Mouse (Mus musculus) gastrocnemius, adult 18-20 months (tissue): ENCODE measurements around the gene Olfr538. TPM values are rescaled to one million over a fixed set of nuclear protein-coding genes. Genes with fewer than 3 reads are reported as not detected.
"Not testable (repeated sequence)": the region's sequence is repeated elsewhere in the genome, so short reads cannot be mapped to it uniquely, and the experiment has no call there.

Experiments
- DNase-seq: peaks from one replicate; pipeline ENCODE4 v3.0.0; 2021; ENCODE audit warnings: low spot score
- long read RNA-seq, 2 experiments: library from polyadenylated mRNA; stranded (forward); transcript quantifications; one replicate each; pipeline ENCODE4 v2.0.0; 2021
- total RNA-seq, 2 experiments: library from RNA; stranded (reverse); gene quantifications; 2 replicates each; pipeline ENCODE4 v1.2.3; 2021

Gene Olfr538
- not detected for total RNA-seq
- long read RNA-seq, experiment 1 = 0 reads
- long read RNA-seq, experiment 2 = 0 reads

DNA sequence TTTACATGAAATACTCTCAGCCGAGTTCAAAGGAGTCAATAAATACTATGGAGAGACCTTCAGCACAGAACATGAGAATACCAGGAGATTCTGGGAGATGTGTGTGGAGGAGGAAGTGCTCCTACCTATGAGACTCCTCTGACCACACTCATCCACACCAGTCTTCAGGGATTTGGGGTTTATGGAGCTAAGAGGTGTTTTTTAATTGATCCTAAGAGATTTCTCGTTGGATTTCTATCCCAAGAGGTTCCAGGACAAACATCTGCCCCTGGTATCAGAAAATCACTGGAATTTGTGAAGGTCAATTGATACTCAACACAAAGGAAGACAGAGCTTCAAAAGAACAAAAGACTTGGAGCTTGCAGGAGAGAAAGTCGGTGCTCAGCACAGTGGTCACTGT is at the start of gene Olfr538:
Gene Olfr538 (plus strand): TSS at position 301 of the 400 bp plus-strand sequence.
- no peak for DNase-seq

DNA sequence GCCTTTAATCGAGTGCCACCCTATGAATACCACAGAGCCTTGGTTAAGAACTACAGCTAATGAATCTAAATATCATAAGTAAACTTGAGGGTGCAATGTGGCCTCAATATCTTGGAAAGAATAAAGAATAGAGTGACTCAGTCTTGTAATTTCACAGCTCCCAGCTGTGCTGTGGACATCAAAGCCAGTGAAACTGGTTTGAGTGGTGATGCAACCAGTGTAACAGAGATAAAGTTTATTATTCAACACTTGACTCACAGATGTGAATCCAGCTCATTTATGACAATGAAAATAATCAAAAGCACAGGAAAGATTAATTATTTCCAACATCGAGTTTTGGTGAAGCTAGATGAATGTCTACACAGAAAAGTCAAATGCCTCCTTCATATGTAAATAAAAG is 27.9 kb upstream of the Olfr538 start:
- DNase-seq = no peak

DNA sequence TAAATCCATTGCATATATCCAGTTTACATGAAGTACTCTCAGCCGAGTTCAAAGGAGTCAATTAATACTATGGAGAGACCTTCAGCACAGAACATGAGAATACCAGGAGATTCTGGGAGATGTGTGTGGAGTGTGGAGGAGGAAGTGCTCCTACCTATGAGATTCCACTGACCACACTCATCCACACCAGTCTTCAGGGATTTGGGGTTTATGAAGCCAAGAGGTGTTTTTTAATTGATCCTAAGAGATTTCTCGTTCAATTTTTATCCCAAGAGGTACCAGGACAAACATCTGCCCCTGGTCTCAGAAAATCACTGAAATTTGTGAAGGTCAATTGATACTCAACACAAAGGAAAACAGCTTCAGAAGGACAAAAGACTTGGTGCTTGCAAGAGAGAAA is 33.3 kb downstream of the Olfr538 start, which contains the start of gene Olfr46:
Gene Olfr46 (plus strand): TSS at position 301 of the 400 bp plus-strand sequence.
- DNase-seq = not testable (repeated sequence)

Other genes starting within 250 kb of the Olfr538 start
- gene Olfr525, start 247.0 kb upstream of the Olfr538 start, total RNA-seq = not detected
- not detected for gene Olfr527, start 233.9 kb upstream of the Olfr538 start, total RNA-seq
- gene Olfr60, start 206.2 kb upstream of the Olfr538 start, total RNA-seq = not detected
- not detected for gene Olfr530, start 191.6 kb upstream of the Olfr538 start, total RNA-seq
- not detected for gene Olfr531, start 165.0 kb upstream of the Olfr538 start, total RNA-seq
- gene Olfr532, start 146.2 kb upstream of the Olfr538 start, total RNA-seq = not detected
- gene Olfr533, start 104.5 kb upstream of the Olfr538 start, total RNA-seq = not detected
- gene Olfr535, start 83.7 kb upstream of the Olfr538 start, total RNA-seq = not detected
- not detected for gene Olfr536, start 60.5 kb upstream of the Olfr538 start, total RNA-seq
- gene Olfr46, start 33.4 kb downstream of the Olfr538 start, total RNA-seq = not detected
- not detected for gene Olfr61, start 61.1 kb downstream of the Olfr538 start, total RNA-seq
- gene Olfr53, start 78.6 kb downstream of the Olfr538 start, total RNA-seq = not detected
- gene Olfr539, start 92.0 kb downstream of the Olfr538 start, total RNA-seq = not detected
- not detected for gene Olfr45, start 114.1 kb downstream of the Olfr538 start, total RNA-seq
- gene Olfr541, start 129.4 kb downstream of the Olfr538 start, total RNA-seq = not detected
- gene Cyp2e1, start 195.9 kb downstream of the Olfr538 start, total RNA-seq = 10 to 100 TPM; 12.1 to 13.7 TPM
- not detected for gene Syce1, start 220.0 kb downstream of the Olfr538 start, total RNA-seq